Mouse (Mus musculus) hindbrain, embryonic 13.5 days (tissue): ENCODE results near the gene Map3k14. TPM values are rescaled to one million over a fixed set of nuclear protein-coding genes. Genes with fewer than 3 reads are reported as not detected.

Experiments
- ATAC-seq: fragments of 200-750 bp; cut with Nextera tagmentation; 2 replicates; pipeline ENCODE4 v1.8.0; 2017; ENCODE audit warnings: moderate TSS enrichment; ENCODE audit not compliant: low FRiP score
- H3K27ac ChIP-seq: fragments of 300-500 bp; sonication (generic); 2 replicates; pipeline ENCODE4 v1.5.1; 2015; ENCODE audit warnings: inconsistent platforms, mild to moderate bottlenecking, moderate library complexity
- H3K27me3 ChIP-seq: fragments of 300-500 bp; sonication (generic); 2 replicates; pipeline ENCODE4 v1.6.1; 2015; ENCODE audit warnings: mild to moderate bottlenecking, inconsistent platforms
- H3K36me3 ChIP-seq: fragments of 300-500 bp; sonication (generic); 2 replicates; pipeline ENCODE4 v1.6.1; 2015; ENCODE audit warnings: mild to moderate bottlenecking, inconsistent platforms
- H3K4me1 ChIP-seq: fragments of 300-500 bp; sonication (generic); replicated peaks from 2 replicates; pipeline ENCODE4 v1.6.1; 2015; ENCODE audit warnings: inconsistent platforms
- H3K4me2 ChIP-seq: fragments of 300-500 bp; sonication (generic); 2 replicates; pipeline ENCODE4 v1.6.1; 2015; ENCODE audit warnings: inconsistent platforms, mild to moderate bottlenecking, moderate library complexity
- H3K4me3 ChIP-seq: fragments of 300-500 bp; sonication (generic); 2 replicates; pipeline ENCODE4 v1.5.1; 2015; ENCODE audit warnings: mild to moderate bottlenecking, inconsistent platforms
- H3K9ac ChIP-seq: fragments of 300-500 bp; sonication (generic); 2 replicates; pipeline ENCODE4 v1.6.1; 2015; ENCODE audit warnings: mild to moderate bottlenecking, inconsistent platforms
- H3K9me3 ChIP-seq: fragments of 300-500 bp; sonication (generic); 2 replicates; pipeline ENCODE4 v1.6.1; 2016; ENCODE audit warnings: inconsistent platforms
- WGBS: fragments of 180-500 bp; shearing (Covaris S2); methylation state at CpG from one replicate; pipeline ENCODE4 v1.1.7; 2015; 5-methylcytosine and 5-hydroxymethylcytosine counted together
- polyA plus RNA-seq: library from polyadenylated mRNA; unstranded; fragments of >200 nt; fragmentation: Nextera tagmentation; extraction: Ambion mirVana; gene quantifications from 2 replicates; pipeline ENCODE4 v1.2.1, GENCODE M21; 2015

The Map3k14 gene
- polyA plus RNA-seq, 1 experiment from 2014 or later = 3.2 TPM

DNA sequence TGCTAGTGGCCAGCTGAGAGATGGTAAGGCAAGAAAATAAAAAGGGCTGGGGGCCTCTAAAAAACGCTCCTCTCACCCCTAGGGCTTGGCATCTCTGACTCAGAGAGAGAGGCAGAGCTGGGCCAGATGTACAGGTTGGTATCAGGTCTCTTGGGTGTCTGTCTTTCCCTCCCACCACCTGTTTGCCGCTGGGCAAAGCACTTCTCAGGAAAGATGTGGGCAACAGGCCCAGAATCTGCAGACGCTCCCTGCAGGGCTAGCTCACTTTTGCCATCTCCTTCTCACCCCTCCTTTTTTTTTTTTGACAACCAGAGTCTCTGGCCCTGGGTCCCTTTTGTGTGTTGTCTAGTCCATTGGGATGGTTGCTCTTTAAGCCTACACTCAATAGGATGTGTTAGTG lies 1.6 kb upstream of the Map3k14 start:
- WGBS = 86% methylated on average over 3 of the region's 3 CpGs
- H3K4me1 ChIP-seq = peaks cover 40% of the 10 kb centered on the region
- H3K27ac ChIP-seq = no peak overlapping the region
- H3K4me3 ChIP-seq = no peak overlapping the region
- no peak overlapping the region for H3K4me2 ChIP-seq
- H3K9me3 ChIP-seq = no peaks in the 10 kb centered on the region
- no peak for ATAC-seq
- H3K9ac ChIP-seq = no peak overlapping the region
- no peaks in the 10 kb centered on the region for H3K27me3 ChIP-seq
- no peaks in the 10 kb centered on the region for H3K36me3 ChIP-seq

GRCm38 (mm10) chr11:103268350-103268749 lies 1.1 kb upstream of the Map3k14 start:
- H3K4me2 ChIP-seq = peak overlapping the region; percentile 63
- no peaks in the 10 kb centered on the region for H3K27me3 ChIP-seq
- H3K4me1 ChIP-seq = peaks cover 45% of the 10 kb centered on the region
- 79% methylated on average over 4 of the region's 4 CpGs for whole genome bisulfite sequencing
- peak overlapping the region; percentile 61; the same call in 1 of the 2 replicates for H3K9ac ChIP-seq
- no peaks in the 10 kb centered on the region for H3K36me3 ChIP-seq
- peak overlapping the region; percentile 89 for H3K27ac ChIP-seq
- H3K4me3 ChIP-seq = peak overlapping the region; percentile 60; the same call in 1 of the 2 replicates
- no peak for ATAC-seq
- H3K9me3 ChIP-seq = no peaks in the 10 kb centered on the region

- Histone ChIP-seq H3K9me3 (no peaks in the 10 kb centered on the region), H3K36me3 (no peaks in the 10 kb centered on the region), H3K4me3 (peak overlapping the region; percentile 60), H3K4me1 (peaks cover 60% of the 10 kb centered on the region), H3K27ac (peak overlapping the region; percentile 89), H3K4me2 (peak overlapping the region; percentile 77), H3K9ac (peak overlapping the region; percentile 77), H3K27me3 (no peaks in the 10 kb centered on the region)
- no peak; the same call in 1 of the 2 replicates for ATAC-seq
- WGBS = under 1% methylated on average over 35 of the region's 42 CpGs
Observed at GRCm38 (mm10) chr11:103266729-103267345, 435 bp downstream of the Map3k14 start.

GRCm38 (mm10) chr11:103265856-103266255 lies 1.4 kb downstream of the Map3k14 start:
- H3K4me1 ChIP-seq = peaks cover 64% of the 10 kb centered on the region
- peak overlapping the region; percentile 77 for H3K4me2 ChIP-seq
- 66% methylated on average over 2 of the region's 2 CpGs for WGBS
- peak overlapping the region; percentile 60 for H3K4me3 ChIP-seq
- no peaks in the 10 kb centered on the region for H3K27me3 ChIP-seq
- H3K36me3 ChIP-seq = no peaks in the 10 kb centered on the region
- no peaks in the 10 kb centered on the region for H3K9me3 ChIP-seq
- ATAC-seq = no peak
- no peak overlapping the region for H3K27ac ChIP-seq
- 0 out of 2 replicates have a peak overlapping the region, but pooled peaks have one; percentile 19 for H3K9ac ChIP-seq

DNA sequence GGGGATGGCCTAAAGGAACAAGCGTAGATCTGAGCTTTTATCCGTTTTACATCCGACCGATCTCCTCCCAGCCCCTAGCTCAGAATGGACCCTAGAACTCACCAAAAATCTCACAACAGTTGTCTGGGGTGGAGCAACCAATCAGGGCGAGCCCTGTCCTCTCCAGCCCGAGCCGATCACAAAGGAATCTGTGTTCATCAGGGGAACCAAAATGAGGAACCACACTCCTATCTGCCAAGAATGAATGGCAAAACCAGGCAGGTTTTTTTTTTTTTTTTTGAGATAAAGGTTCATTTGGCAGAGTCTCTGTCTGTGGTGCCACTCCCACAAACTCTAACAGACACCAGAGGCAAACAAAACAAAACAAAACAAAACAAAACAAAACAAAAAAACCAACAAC lies 2.1 kb downstream of the Map3k14 start:
- Histone ChIP-seq H3K4me3 (no peak overlapping the region), H3K27me3 (no peaks in the 10 kb centered on the region), H3K4me1 (peaks cover 64% of the 10 kb centered on the region), H3K4me2 (peak overlapping the region; percentile 77), H3K27ac (no peak overlapping the region), H3K9me3 (no peaks in the 10 kb centered on the region), H3K9ac (0 out of 2 replicates have a peak overlapping the region, but pooled peaks have one; percentile 19), H3K36me3 (no peaks in the 10 kb centered on the region)
- no peak for ATAC-seq
- 40% methylated on average over 7 of the region's 7 CpGs for WGBS

GRCm38 (mm10) chr11:103264427-103265005 lies 2.8 kb downstream of the Map3k14 start:
- Histone ChIP-seq H3K4me1 (peaks cover 64% of the 10 kb centered on the region), H3K27ac (no peak overlapping the region), H3K9ac (no peak overlapping the region; the same call in 1 of the 2 replicates), H3K9me3 (no peaks in the 10 kb centered on the region), H3K4me2 (peak overlapping the region; percentile 13; the same call in 1 of the 2 replicates), H3K27me3 (no peaks in the 10 kb centered on the region), H3K4me3 (no peak overlapping the region), H3K36me3 (no peaks in the 10 kb centered on the region)
- WGBS = 67% methylated on average over 20 of the region's 20 CpGs
- no peak for ATAC-seq

DNA sequence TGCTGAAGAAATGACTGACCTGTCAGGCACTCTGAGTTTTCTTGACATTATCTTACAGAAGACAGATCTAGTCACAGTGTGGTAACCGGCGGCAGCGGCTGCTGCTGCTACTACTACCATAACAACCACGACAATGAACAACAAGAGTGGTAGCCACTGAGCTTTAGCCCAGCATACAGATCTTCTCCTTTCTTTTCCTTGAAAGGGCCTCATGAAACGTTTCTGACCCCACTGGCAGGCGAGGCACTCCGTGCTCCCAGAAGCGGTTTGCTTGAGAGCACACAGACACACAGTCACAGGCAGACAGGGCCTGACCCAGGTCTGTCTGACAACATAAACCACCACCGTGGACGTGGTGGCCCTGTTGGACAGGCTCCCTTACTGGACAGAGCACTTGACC lies 3.7 kb downstream of the Map3k14 start:
- Histone ChIP-seq H3K9ac (peak overlapping the region; percentile 46; the same call in 1 of the 2 replicates), H3K27me3 (no peaks in the 10 kb centered on the region), H3K36me3 (no peaks in the 10 kb centered on the region), H3K4me2 (0 out of 2 replicates have a peak overlapping the region, but pooled peaks have one; percentile 15), H3K9me3 (no peaks in the 10 kb centered on the region), H3K4me3 (no peak overlapping the region), H3K27ac (peak overlapping the region; percentile 44), H3K4me1 (peaks cover 62% of the 10 kb centered on the region)
- no peak for ATAC-seq
- 18% methylated on average over 10 of the region's 10 CpGs for WGBS

- no peak overlapping the region for H3K4me2 ChIP-seq
- no peak for ATAC-seq
- no peak overlapping the region for H3K4me3 ChIP-seq
- peak overlapping the region; percentile 29; the same call in 1 of the 2 replicates for H3K9ac ChIP-seq
- no peaks in the 10 kb centered on the region for H3K9me3 ChIP-seq
- no peaks in the 10 kb centered on the region for H3K27me3 ChIP-seq
- peak overlapping the region; percentile 40; the same call in 1 of the 2 replicates for H3K27ac ChIP-seq
- no peaks in the 10 kb centered on the region for H3K36me3 ChIP-seq
- peaks cover 54% of the 10 kb centered on the region for H3K4me1 ChIP-seq
- WGBS = 61% methylated on average over 20 of the region's 20 CpGs
Observed at GRCm38 (mm10) chr11:103262412-103263267, 4.6 kb downstream of the Map3k14 start.

- no peak overlapping the region for H3K4me2 ChIP-seq
- ATAC-seq = no peak
- no peaks in the 10 kb centered on the region for H3K36me3 ChIP-seq
- H3K9ac ChIP-seq = 0 out of 2 replicates have a peak overlapping the region, but pooled peaks have one; percentile 29
- no peaks in the 10 kb centered on the region for H3K27me3 ChIP-seq
- no peak overlapping the region for H3K27ac ChIP-seq
- H3K4me3 ChIP-seq = no peak overlapping the region
- no peaks in the 10 kb centered on the region for H3K9me3 ChIP-seq
- 86% methylated on average over 7 of the region's 7 CpGs for WGBS
- H3K4me1 ChIP-seq = peaks cover 54% of the 10 kb centered on the region
Observed at GRCm38 (mm10) chr11:103261671-103262411, 5.4 kb downstream of the Map3k14 start.

- no peaks in the 10 kb centered on the region for H3K36me3 ChIP-seq
- ATAC-seq = no peak
- no peak overlapping the region for H3K4me2 ChIP-seq
- H3K27me3 ChIP-seq = no peaks in the 10 kb centered on the region
- no peak overlapping the region for H3K4me3 ChIP-seq
- H3K4me1 ChIP-seq = peaks cover 45% of the 10 kb centered on the region
- H3K27ac ChIP-seq = no peak overlapping the region
- no peak overlapping the region for H3K9ac ChIP-seq
- WGBS = 91% methylated on average over 12 of the region's 12 CpGs
- H3K9me3 ChIP-seq = no peaks in the 10 kb centered on the region
Observed at GRCm38 (mm10) chr11:103260515-103261192, 6.6 kb downstream of the Map3k14 start.

GRCm38 (mm10) chr11:103260034-103260433 lies 7.2 kb downstream of the Map3k14 start:
- Histone ChIP-seq H3K4me2 (no peak overlapping the region), H3K9me3 (no peaks in the 10 kb centered on the region), H3K27ac (no peak overlapping the region), H3K4me3 (no peak overlapping the region), H3K4me1 (peaks cover 39% of the 10 kb centered on the region), H3K27me3 (no peaks in the 10 kb centered on the region), H3K9ac (no peak overlapping the region), H3K36me3 (no peaks in the 10 kb centered on the region)
- ATAC-seq = no peak
- WGBS = 94% methylated on average over 5 of the region's 5 CpGs
